Mouse (Mus musculus) liver, adult (tissue): ENCODE measurements around the gene Kcnj15.

Experiments
- GATA4 ChIP-seq: IDR thresholded peaks from 2 replicates; pipeline ENCODE4 v1.6.1; 2014; ENCODE audit warnings: mild to moderate bottlenecking, low read length; ENCODE audit not compliant: insufficient replicate concordance

The Kcnj15 gene

DNA sequence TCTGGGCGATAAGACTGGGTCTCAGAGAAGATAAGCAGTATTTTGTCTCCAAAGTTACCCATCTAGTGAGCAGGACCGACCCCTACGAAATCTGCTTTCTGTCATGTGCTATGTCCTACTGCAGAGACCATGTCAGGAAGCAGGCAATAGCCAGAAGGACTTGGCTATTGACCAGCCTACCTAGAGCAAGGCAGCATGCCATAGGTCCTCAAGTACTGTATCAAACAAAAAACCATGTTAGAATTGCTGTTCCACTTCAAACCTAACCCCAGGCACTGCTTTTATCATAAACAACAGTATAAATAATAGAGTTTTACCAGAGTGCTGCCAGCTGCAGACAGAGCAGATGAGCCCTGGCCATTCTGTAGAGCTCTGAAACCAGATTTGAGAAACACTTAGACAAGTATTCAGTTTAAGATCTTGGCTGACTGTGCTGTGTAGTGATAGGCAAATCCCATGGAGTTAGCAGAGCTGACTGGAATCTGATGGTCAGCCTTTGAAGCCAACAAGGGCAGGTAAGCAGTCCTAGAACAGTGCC lies 50.5 kb downstream of the Kcnj15 start:
- no peak for TF ChIP-seq GATA4

DNA sequence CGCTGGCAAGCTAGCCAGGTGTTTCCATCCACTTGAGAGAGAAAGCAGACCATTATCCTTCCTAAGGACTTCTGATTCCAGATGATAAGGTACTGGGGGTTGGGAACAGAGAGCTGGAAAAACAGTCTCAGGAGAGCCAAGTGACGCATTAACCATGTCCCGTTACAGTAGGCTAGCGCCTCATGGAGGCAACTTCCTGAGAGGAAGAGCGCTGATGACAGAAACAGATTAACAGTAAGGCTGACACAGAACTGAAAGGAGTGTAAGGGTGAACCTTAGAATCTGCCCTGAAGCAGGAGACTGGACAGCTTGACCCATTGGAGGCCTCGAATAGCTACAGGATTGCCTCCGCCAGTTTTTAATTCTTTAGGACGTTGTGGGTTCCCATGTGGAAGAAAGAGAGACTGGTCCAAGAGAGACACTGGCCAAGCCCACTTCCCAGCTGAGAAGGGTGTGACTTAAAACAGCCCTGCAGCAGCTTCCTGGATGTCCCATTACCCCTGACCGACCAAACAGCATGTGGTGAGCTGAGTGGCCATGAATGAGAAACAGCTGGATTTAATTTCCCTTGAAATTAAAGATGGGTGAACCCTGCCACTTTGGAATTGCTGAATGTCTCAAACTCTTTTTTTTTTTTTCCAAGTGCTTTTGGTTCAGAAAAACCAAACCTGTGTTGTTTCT lies 64.7 kb downstream of the Kcnj15 start:
- no peak for TF ChIP-seq GATA4

DNA sequence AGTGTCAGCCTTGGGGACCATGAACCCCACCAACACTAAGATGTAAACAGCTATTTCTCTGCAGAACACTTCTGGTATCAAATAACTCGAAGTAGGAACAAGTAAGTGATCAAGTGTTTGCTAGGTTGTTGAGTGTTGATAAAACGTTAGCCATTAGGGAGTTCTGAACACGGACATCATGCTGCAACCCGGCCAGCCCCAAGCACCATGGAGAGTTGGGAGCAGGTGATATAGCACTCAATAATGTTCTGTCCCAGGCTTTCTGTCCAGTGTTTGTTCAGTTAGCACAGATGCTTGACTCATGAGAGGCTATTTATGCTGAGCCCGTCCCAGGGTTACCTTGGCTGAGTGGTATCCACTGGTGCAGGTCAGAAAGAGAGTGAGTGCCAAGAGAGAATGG lies 74.8 kb downstream of the Kcnj15 start:
- no peak for TF ChIP-seq GATA4

DNA sequence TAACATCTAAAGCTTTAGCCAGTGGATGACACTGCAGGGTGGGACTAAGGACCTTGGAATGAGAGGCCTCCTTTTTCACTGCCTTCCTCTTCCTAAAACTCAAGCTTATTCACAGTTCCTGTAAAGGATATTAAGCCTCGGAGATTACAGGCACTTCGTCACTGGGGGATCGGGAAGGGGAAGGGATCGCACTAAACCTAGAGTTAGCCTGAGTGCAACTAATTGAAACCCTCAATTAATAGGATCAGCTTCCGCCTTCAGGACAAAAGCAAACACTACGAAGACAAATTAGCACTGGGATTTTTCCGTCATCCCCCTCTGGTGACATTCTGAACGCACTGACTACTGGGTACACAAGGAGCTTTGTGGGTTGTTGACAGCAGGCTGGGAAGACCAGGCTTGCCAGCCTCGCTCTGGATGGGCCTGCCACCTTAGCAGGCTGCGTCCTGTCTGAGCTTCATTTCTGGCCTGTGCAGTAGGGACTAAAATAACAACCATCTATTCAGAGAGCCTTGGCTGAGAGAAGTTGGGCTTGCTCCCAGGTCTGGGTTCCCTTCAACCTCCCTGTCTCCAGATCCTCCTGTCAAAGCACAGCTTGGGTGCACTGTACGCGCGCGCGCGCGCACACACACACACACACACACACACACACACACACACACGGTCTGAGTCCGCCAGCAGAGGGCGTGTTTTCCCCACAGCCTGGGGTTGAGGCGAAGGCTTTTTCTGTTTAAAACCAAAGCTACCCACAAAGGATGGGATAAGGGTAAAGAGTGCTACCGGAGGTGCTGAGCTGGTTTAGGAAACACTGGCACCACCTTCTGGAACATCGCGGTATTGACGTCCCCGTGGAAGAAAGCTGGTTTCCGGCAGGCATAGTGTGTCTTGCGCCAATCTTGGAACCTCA lies 83.8 kb downstream of the Kcnj15 start:
- TF ChIP-seq GATA4, result peak; percentile 37; the same call in 1 of the 2 replicates

DNA sequence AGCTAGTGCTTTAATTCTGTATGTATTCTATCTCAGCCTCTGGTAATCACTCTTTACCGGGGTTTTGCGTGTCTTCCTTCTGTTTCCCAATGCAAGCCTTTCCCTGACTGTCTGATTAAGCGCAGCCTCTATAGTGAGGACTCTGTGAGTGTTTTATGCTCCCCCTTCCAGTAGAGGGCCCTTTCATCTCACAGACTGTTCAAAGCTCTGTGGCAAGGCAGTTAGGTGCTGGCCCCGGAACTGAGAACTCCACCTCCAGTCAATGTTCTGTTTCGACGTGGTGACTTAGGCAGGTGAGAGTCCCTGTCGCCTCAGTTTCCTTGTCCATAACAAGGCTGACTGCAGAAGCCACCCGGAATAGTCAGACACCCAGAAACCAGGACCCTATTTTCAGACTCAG lies 84.7 kb downstream of the Kcnj15 start:
- TF ChIP-seq GATA4, result no peak

DNA sequence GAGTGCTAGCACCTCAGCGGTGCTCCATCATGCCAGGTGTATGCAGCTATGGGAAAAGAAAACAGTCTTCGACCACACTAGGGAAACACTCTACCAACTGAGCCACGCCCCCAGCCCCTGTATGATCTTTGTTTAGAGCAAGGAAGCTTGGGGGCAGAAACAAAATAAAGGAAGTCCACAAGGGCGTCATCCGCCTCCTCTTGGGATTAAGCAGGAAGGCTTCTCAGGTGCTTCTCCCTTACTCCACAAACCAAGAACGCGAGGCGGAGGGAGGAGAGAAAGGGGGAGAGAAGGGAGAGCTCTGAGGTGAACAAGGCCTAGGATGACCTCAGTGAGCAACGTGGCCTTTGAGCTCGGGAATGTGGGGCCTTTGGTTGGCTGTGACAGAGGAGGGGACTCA lies 87.6 kb downstream of the Kcnj15 start:
- TF ChIP-seq GATA4, result no peak

DNA sequence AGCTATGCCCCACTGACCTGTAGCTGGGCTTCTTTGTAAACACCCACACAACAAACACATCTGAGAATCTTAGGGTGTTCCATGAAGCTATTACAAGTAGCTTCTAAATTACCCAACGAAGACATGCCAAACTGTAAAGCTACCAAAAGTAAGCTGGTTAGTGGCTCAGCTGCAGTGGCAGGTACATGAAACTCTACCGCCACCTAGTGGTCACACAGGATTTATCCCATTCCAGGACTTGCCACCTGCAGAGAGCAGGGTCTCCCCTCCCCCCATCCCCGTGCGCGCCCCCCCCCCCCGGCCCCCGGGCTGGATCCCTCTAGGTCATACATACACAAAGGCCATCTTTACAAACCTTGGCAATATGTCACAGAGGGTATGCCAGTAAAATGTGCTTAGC lies 88.5 kb downstream of the Kcnj15 start:
- no peak for TF ChIP-seq GATA4

DNA sequence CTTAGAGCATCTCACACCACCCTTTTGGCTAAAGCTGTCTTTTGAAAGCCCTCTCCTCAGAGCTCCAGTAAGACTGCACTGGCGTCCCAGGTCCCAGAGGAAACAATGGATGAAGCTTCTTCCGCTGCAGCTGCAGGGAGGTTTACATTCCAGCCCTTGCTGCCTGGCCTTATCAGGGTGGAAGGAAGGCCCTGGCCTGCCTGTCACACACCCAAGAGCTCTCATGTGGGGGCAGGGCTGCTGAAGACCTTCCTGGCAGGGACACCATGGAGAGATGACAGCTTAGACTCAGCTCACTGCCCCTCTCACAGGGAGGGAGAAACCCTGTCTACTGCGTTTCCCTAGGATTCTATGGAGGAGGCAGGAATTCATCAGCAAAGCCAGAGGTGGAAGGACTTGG lies 89.8 kb downstream of the Kcnj15 start:
- peak; percentile 97; the same call in 1 of the 2 replicates for TF ChIP-seq GATA4

DNA sequence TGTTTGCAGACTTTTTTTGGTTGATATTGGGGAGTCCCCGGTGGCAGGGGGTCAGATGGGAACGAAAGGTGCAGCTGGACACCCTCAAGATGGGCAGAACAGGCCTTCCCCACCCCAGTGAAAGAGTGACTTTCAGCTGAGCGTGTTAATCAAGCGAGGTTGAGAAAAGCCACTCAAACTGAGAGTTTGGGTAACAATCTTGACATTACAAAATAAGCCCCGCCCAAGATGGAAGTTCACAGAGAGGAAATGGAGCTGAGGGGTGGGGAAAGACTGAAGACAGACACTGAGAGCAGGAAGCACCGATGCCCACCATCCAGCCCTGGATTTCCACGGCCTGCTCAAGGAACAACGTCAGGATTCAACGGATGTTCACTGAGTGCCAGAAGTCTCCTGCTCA lies 91.2 kb downstream of the Kcnj15 start:
- no peak for TF ChIP-seq GATA4

DNA sequence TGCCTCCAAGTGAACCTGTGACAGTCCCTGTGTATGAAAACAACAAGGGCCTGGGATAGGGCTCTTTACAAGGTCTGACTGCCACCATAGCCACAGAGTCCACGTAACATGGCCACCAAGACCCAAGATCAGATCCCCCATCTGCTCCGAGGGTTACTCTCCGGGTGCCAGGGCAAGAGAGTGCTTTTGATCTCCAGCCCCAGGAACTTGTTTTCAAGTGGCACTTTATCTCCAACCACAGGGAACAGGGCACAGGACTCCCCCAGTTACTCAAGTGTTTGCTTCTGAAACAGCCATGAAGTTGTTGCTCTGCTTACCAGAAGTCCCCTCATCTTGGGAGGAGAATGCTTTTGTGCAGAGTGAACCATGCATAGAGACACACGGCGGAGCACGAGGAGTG lies 92.0 kb downstream of the Kcnj15 start:
- no peak for TF ChIP-seq GATA4

DNA sequence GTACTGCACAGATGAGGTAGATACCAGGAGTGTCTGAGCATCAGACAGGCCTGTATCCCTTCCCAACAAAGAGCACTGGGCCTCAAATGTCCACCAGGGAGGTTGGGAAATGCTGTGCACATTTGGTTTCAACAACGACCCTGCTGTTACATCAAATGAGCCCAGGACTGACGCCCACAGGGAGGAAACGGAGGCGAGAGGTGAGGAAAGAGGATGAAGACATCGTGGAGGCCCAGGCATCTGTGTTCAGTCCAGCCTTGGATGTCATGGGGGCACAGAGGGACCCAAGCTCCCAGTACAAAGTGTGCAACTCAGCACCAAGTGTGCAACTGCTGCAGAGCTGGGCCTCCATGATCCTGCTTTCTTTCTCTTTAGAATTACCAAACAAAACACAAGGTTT lies 92.4 kb downstream of the Kcnj15 start:
- TF ChIP-seq GATA4, result no peak
